Mouse (Mus musculus) embryo, embryonic 10 days (tissue): ENCODE results near the gene Sycp2l.

Experiments
- DNase-seq: peaks from one replicate; pipeline ENCODE4 v3.0.0-alpha.2; 2015; ENCODE audit warnings: low spot score

Gene Sycp2l

DNA sequence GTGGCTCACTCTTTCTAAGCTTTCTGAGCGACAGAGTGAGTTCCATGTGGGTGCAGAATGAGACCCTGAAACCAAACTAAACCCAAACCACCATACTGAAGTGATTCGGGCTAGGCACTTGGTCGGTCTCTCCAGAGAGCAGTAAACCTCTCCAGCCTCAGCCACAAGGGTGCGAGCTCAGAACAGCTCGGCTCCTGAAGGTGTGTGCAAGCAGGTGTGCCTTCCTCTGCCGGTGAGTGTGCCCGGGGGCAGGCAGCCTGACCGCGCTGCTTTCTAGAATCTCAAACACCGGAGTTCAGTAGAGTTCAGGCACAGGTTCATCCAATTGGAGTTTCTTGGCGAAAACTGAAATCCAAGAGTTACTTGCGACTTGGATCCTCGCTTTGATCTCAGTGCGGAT, at the start of gene Sycp2l:
Sycp2l (plus strand) TSS at position 368 of the 400 bp plus-strand sequence.
- no peak for DNase-seq

DNA sequence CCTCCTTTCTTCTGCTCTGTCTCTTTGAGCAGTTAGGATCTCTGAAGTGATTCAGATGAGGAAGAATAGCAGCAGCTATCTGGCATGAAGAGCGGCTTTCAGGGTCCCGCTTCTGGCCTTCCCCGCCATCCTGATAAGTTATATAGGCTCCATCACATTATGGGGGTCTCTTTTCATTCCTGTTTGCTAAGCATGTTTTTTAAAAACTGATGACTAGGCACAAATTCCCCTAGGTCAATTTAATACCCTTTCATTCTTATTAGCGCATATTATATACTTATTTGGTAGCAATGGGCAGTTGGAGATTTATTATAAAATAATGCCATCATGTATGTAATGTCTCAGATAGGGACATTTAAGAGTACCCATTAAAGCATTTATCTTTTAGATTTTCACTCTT, 46.5 kb upstream of the Sycp2l start:
- DNase-seq = no peak

DNA sequence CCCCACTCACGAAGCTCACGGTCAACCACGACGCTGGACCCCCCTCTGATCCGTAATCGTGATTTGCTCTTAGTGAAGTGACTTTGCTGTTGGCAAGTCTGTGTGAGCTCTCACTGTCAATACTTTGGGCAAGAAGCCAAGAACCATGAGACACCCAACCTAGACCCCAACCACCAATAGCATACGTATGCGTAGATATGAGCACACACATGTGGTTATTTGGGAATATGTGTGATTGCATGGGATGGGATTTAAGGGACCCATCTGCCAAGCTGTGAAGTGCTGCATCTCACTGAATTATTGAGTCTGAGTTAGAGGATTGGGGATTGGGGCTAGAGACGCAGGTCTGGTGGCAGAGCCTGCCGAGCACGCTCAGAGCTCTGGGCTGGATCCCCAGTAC, 42.5 kb upstream of the Sycp2l start:
- DNase-seq = no peak

DNA sequence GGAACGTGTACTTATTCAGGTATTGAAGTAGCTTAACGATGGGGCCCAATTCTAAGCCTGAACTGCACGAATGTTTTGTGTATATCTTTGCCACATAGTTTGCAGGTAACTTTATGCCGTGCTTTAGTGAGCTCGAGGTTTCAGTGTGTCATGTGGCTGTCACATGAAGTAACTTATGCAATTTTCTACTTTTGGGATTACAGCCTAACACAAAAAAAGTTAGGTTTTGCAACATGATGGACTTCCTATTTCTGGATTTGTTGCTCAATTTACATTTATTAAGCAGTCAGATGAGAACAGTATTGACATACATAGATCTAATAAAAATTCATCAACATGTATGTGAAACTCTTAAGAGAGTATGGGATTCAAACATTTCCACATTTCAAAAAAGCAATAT, 40.3 kb upstream of the Sycp2l start:
- DNase-seq = no peak

DNA sequence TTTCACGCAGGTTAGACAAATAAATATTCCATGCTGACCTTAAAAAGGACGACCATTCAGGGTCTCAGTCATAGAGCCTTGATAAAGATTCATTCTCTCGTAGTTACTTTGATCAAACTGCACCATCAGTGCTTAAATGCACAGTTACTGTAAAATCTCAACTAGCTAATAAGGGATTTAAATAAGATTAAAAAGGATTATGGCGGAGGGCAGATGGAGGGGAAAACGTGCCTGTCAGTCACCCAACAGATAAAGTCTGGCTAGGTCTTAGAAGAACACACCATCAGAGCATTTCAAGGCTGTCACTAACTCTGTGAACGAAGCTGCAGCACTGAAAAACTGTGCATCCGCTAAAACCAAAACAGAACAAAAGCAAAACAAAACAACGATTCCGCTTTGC, 36.2 kb upstream of the Sycp2l start:
- no peak for DNase-seq

DNA sequence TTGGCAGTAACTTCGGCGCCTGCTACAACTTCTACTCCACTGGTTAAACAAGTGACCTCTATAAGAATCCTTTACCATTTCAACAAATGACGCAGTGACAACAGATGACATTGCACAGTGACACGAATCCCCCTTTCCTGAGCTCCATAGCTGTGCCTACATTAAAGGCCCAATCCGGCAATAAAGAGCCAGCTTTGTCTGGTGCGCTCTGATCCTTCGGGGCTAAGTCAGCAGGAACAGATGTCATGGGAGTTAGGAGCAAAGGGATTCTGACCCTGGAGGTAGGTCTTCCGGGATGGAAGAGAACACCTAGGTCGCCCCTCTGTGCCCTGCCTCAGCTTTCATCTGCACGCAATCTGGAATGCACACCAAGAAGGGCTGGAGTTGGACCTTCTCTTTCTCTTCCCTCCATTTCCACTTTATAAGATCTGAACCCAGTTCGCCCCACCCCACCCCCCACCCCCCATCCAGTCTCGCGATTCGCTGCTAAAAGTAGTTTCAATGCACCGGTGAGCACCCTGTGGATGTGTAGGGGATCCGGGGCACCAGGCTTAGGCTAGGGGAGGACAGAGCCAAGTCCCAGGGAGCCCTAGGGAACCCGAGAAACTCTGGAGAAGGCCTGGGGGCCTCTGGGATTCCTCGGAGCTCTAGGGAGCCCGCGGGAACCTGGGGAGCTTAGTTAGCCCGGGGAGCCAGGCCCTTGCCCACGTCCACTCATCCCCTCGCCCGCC, 35.3 kb upstream of the Sycp2l start:
- no peak for DNase-seq

DNA sequence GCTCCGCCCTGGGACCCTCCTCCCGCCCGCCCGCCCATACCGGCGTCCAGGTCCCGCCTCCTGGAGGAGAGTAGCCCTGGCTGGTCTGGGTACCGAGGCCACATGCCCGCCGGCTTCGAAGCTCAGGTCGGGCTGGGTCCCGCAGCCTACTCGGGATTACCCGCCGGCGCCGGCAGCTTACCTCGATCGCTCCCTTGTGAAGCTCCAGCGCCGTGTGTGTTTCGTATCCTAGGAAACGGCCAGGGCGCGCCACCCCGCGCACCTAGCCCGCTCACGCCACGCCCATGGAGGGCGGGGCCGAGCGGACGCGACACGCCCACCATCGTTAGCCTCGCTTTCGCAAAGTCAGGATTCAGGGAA, 34.7 kb upstream of the Sycp2l start, which contains the start of gene Mak:
Mak (minus strand) TSS at position 286 of the 360 bp plus-strand sequence.
- DNase-seq = peak; percentile 89

DNA sequence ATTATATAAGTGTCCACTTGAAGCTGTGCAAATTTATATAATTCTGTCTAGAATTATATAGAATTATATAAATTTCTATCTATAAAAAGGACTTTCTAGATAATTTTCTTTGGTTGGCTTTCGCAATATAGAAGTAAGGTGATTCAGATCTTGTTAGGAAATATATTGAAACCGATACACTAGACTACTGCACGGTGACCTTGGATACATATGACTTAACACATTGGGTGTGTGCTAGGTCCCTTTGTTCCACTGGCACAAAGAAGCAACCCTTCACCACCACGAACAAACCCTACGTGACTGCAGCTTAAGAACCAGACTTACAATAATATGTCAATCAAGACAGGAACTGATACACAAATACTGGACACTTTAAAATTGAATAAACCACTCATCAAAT, 34.2 kb upstream of the Sycp2l start:
- no peak for DNase-seq

DNA sequence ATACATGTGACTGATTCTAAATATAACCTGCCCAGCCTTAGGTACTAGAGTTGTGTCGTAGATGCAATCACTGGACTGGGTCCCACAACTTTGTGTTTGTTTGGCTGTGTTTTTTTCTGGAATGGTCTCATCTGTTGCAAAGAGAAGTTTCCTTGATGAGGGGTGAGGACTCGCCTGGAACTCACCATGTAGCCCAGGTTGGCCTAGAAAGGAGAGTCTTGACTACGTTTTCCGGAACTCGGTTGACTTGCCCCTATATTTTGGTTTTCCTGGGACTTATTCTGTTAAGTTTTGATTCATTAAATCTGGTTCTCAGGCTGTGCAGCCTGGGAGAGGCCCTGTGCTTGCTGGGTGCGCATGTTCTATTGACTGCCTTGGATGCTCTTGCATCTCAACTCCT, 33.4 kb upstream of the Sycp2l start:
- no peak for DNase-seq

DNA sequence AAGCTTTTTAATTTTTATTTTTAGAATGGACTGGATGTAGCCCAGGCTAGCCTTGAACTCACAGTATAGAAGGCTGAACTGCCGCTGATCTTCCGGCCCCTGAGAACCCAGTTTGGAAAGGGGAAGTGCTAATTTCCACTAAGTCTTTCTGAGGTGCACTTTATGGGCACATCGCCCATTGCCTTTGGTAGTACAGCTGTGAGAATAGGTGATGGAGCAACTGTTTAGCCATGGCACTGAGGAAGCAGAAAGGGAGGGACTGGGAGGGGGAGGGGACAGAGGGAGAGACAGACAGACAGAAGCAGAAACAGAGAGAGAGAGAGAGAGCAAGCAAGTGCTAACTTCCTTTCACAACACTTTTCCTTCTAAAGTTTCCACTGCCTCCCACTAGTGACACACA, 29.6 kb upstream of the Sycp2l start:
- DNase-seq = no peak

DNA sequence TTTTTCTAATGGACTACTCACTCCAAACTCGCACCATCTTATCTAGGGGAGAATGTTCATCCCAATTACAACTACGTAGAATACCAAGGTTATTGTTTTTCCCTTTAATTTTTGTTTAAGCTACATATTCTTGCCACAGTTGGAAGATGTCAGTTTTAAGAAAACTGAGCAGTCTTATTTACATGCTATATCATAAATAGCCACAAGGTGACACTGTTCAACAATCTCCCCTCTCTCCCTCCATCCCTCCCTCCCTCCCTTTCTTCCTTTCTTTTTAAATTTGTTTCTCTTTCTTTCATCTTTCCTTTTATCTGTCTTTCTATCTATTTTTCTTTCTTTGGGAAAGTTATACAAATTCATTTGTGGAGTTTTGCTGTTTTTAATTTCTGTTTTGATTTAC, 29.0 kb upstream of the Sycp2l start:
- peak; percentile 48 for DNase-seq

DNA sequence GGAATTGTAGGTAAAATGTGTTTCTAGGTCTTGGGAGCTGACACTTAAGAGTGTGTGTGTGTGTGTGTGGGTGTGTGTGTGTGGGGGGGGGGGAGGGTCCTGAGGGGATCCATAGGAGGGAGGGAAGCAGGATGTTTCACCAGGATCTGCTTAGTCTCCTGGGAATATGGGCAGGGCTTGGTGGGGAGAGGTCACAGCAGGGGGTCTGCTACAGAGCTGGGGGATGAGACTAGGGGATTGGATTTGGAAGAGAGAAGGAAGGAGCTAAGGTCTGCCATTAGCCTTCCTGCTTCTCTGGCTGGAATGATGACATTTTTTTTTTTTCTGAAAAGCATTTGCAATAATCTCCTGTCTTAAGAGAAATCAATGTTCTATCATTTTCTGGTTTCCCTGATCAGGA, 25.4 kb upstream of the Sycp2l start:
- no peak for DNase-seq

DNA sequence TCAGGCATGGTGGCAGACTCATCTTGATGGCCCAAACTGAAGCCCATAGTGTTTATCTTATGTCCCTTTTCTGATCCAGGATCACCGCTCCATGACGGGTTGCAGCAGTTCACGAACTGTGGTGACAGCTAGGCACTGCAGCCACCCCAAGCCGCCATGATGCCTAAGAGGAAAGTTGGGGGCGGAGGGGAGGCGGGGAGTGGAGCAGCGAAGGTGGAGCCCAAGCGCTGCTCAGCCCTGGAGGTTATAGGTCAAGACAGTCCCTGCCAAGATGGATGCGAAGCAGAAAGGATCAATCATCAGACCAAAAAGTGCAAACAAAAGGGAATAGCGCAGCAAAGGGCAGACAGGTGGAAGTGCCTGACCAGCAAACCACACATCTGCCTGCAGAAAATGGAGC, 22.8 kb upstream of the Sycp2l start:
- peak; percentile 56 for DNase-seq

DNA sequence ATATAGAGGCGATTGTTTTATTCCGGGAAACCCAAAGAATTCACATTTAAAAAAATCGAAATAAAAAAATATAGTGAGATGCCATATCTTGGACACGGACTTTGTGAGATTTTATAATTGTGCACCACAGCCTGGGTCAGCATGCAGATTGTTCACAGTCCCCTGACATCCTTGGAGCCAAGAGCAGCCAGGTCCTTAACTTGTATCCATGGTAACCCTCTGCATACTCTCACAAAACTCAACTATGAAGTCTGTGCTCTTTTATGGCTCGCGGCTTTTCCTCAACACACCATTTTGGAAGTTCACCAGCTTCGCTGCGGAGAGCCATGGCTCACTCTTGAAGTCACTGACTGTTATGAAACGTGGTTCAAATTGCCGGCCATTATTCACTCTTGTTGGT, 19.9 kb upstream of the Sycp2l start:
- DNase-seq = no peak

DNA sequence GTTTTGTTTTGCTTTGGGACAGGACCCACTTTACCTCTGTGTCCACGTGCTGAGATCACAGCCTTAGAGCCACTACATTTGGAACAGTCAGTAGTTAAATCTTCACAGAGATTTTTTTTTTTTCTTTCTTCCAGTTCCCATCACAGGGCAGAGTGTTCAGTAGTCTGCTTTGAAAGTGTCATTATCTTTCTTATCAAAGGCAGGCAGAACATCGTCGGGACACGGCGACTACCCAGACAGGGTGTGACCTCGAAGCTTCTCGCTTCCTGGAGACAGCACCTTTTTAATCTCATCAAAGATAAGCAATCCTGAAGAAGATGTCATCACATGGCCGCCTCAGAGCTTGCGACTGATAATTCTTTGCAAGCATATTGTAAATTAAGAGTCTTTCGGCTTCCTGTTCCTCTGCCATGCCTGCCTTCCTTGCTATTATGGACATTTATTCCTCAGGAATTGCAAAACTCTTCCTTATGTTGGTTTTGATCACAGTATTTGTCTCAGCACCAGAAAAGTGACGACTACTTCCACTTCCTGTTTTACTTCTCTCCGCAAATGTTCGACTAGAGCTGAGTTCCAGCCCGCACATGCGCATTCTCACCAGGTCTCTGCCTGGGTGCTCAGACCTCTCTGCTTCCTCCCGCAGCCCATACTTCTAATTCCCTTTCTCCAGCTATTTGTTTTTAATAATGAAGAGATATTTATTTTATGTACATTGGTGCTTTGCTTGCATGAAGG, 16.6 kb upstream of the Sycp2l start:
- DNase-seq = no peak

DNA sequence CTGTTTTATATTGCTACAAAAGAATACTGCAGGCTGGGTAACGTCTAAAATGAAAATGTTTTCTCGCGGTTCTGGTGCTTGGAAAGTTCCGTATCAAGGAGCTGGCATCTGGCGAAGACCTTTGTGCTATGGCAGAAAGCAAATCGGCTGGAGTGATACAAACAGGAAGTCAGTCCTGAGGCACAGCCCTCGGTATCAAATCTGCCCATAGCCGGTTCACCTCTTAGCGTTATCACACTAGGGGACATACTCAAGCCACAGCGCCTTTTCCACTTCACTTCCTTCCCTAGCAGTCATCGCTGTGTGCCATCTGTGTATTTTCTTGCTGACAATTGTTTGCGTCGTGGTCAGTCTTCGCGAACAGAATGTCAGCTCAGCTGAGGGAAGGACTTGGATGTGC, 15.8 kb upstream of the Sycp2l start:
- DNase-seq = no peak

DNA sequence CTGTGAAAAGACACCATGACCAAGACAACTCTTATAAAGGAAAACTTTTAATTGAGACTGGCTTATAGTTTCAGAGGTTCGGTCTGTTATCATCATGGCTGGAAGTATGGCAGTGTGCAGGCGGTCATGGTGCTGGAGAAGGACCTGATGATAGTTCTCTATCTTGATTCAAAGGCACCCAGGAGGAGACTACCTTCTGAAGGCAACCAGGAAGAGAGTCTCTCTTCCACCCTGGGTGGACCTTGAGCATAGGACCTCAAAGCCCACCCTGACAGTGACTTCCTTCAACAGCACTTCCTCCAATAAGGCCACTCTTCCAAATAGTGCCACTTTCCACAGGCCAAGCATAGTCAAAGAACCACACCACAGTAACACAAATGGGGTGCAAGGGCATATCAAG, 14.1 kb upstream of the Sycp2l start:
- DNase-seq = no peak

DNA sequence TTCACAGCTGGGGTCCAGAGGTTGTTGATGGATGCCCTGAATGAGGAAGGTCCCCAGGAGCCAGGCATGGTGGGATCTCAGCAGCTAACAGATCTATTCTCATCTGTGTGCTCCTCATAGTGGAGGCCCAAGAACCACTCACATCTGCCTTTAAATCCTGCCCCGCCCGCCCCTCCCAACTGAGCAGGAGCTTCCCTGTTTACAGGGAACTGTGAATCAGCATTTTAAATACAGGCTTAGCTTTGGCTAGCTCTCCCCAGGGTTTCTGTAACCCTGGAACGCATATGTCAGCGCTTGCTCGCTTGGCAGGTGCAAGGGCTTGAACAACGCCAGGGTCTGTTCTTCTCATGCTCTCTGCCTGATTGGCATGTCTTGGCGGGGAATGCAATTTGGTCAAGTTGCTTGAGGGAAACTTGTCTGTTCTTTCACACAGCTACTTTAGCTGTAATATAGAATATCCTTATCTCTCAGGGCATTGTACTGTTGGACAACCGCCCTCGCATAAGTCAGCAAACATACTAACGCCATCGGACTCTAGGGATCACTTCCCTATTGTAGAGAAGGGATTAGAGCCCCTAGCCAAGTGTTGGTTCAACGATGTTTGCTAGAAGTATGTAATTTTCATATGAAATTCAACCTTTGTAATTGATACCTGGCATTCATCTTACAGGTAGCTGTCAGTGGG, 10.1 kb upstream of the Sycp2l start:
- no peak for DNase-seq

DNA sequence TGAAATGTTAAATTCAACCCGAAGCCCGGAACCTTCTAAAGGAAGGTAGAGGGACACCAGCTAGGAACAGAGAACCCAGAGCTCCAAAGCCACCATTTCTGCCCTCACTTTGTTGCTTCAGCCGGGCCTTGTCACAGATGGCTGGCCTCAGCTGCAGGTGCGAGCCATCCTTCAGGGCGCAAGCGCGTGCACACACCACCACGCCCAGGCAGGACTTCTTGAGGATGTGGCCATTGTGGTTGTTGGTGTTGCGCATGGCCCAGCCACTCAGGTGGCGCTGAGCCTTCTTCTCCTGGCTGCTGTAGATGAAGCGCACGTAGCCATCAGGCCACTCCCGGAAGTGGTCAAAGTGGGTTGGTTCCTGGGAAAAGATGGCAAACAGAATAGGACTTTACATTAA, 8.6 kb upstream of the Sycp2l start:
- no peak for DNase-seq

DNA sequence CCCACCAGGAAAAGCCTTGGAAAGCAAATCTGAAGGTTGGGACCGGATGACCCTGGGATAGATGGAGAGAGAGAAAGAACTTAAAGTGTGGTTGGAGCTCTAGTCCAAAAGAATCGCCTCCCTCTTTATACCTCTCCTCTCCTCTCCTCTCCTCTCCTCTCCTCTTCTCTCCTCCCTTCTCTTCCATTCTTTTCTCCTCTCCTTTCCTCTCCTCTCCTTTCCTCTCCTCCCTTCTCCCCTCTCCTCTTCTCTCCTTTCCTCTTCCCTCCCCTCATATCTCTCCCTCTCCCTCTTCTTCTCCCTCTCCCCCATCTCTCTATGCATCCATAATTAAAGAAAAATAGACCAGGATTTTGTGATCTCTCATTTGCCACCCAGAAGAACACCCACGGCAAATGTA, 3.2 kb upstream of the Sycp2l start, which contains the start of gene Gcm2:
Gcm2 (minus strand) TSS at position 101 of the 400 bp plus-strand sequence.
- DNase-seq = no peak

DNA sequence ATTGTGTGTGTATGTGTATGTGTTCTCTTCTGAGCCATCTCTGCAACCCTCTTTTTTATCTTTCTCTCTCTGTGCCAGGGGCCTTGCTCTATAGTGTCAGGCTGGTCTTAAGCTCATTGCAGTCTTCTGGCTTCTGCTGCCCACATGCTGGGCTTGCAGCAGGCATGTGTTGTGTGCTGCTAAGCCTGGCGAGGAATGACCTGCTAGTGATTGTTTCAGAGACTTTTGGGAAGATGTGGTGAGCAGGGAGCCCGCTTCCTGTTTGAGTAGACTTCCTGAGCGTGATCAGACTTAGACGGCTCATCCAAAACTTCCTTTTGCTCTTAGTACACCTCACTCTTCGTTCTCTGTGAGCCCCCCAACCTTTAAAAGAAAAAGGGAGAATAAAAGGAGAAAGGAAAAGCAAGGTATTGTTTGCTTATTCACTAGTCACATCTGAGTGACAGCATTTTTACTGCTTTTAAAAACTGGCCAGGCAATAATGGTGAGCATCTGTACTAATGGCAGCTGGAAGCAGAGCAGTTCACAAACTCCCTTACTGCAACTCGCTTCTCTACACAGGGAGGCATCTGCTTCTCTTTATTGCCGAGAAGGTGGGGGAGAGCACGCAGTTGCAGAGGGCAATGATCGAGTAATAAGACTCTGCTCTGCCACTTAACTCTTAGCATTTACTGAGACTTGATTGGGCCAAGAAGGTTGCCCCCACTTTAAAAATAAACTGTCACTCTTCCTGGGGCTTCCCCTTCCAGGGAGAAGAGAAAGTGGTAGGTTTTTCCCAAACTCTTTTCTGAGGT, 5.2 kb downstream of the Sycp2l start:
- DNase-seq = peak; percentile 51

DNA sequence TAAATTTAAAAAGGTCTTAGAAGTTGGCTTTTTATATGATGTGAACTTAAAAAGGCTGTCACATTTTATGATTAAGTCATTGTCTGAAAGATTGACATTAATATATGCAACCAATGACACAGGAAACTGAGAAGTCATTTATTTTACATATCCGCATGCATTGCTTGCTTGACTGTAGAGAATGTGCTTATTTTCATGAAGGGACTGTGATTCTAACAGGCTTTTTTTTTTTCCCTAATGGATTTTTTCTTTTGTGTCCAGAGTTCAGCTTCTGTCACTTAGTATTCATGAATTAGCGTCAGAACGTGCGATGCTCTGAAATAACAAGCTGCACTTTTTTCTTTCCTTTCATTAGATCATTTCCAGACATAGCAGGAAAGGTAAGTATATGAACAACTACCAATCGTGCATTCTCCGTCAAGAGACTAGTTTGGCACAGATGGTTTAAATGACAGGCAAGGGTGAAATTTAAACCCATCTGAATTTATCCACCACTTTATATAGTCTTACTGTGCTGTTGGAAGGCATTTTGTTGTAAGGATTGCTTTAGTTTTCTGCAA, 9.6 kb downstream of the Sycp2l start:
- no peak for DNase-seq
